ENCODE assay signal across 9 mouse cellular contexts in genomic region chr11:94243422-94244180, GRCm38 (mm10). TPM values are rescaled to one million over a fixed set of nuclear protein-coding genes. Genes with fewer than 3 reads are reported as not detected.
DNase-seq lines count a peak whose midpoint lies in the region; ATAC-seq lines count a peak whose summit lies in the region.
"Had no signal": no experiment of that assay in that cellular context is flagged by ENCODE, and none has a peak within 500 bp of the region (broad histone marks: within the 10 kb centered on the region; RNA-seq: fewer than 3 reads in every experiment).

No protein-coding gene starts in this region.

- DNase-seq in heart, postnatal 25 days (ENCODE audit: low spot score) = no peak
- DNase-seq in ZHBTc4 (ENCODE audit: low read depth, low spot score) = peak; percentile 58
- DNase-seq in hindbrain, embryonic 14.5 days (ENCODE audit: low spot score) = no peak
- no peak for DNase-seq in left cerebral cortex, postnatal 36 days (ENCODE audit: low spot score in 2 of 2)
- DNase-seq in left cerebral cortex, adult 8-10 months (ENCODE audit: low spot score in 2 of 2) = no peak
- DNase-seq in layer of hippocampus, adult 8-10 months (ENCODE audit: low spot score in 2 of 2) = no peak

- peaks cover 16% of the 10 kb centered on the region; the same call in 1 of the 2 replicates for H3K4me1 ChIP-seq in heart, embryonic 16.5 days (ENCODE audit: control insufficient read depth, insufficient read depth, low read length)
- H3K4me1 ChIP-seq in hindbrain, embryonic 14.5 days (replicated peaks; ENCODE audit: control insufficient read depth, insufficient read depth, low read length) = peaks cover 29% of the 10 kb centered on the region
- peaks cover 51% of the 10 kb centered on the region for H3K4me1 ChIP-seq in midbrain, embryonic 12.5 days

- peak; percentile 35; the same call in 1 of the 2 replicates for ATAC-seq in heart, embryonic 16.5 days (replicated peaks; ENCODE audit: extremely low read depth, insufficient read depth, low FRiP score)
- ATAC-seq in hindbrain, embryonic 14.5 days (ENCODE audit: low FRiP score) = no peak
- ATAC-seq in midbrain, embryonic 12.5 days (ENCODE audit: low FRiP score, low read depth) = no peak
- ATAC-seq: Patski had no signal

- H3K27ac ChIP-seq in heart, embryonic 16.5 days (ENCODE audit: low read length) = no peak overlapping the region; the same call in 1 of the 2 replicates
- H3K27ac ChIP-seq in hindbrain, embryonic 14.5 days = 0 out of 2 replicates have a peak overlapping the region, but pooled peaks have one; percentile 6
- H3K27ac ChIP-seq in midbrain, embryonic 12.5 days (replicated peaks) = peak overlapping the region; percentile 22; the same call in 1 of the 2 replicates

- H3K9ac ChIP-seq in heart, embryonic 16.5 days (ENCODE audit: low read length) = peak overlapping the region; percentile 55
- no peak overlapping the region for H3K9ac ChIP-seq in hindbrain, embryonic 14.5 days
- no peak overlapping the region for H3K9ac ChIP-seq in midbrain, embryonic 12.5 days (replicated peaks)

- no peaks in the 10 kb centered on the region for H3K27me3 ChIP-seq in heart, embryonic 16.5 days (ENCODE audit: control insufficient read depth, insufficient read depth, low read length)
- no peaks in the 10 kb centered on the region; the same call in 1 of the 2 replicates for H3K27me3 ChIP-seq in hindbrain, embryonic 14.5 days (ENCODE audit: control insufficient read depth, insufficient read depth, low read length)
- H3K27me3 ChIP-seq in midbrain, embryonic 12.5 days = peaks cover 32% of the 10 kb centered on the region

- peak overlapping the region; percentile 62 for H3K4me2 ChIP-seq in heart, embryonic 16.5 days (ENCODE audit: low read depth, low read length)
- H3K4me2 ChIP-seq in hindbrain, embryonic 14.5 days (replicated peaks) = peak overlapping the region; percentile 46
- peak overlapping the region; percentile 52 for H3K4me2 ChIP-seq in midbrain, embryonic 12.5 days (replicated peaks)

- intact Hi-C loops in heart, postnatal 25 days (cut with DNase I) = no loop called here
- intact Hi-C loops in left cerebral cortex, postnatal 36 days (cut with DNase I) = no loop called here

- H3K36me3 ChIP-seq in heart, embryonic 16.5 days (ENCODE audit: control insufficient read depth, insufficient read depth) = no peaks in the 10 kb centered on the region
- H3K36me3 ChIP-seq in hindbrain, embryonic 14.5 days (replicated peaks; ENCODE audit: control insufficient read depth, insufficient read depth) = no peaks in the 10 kb centered on the region
- H3K36me3 ChIP-seq in midbrain, embryonic 12.5 days = no peaks in the 10 kb centered on the region

- H3K9me3 ChIP-seq in heart, embryonic 16.5 days (replicated peaks; ENCODE audit: control insufficient read depth, low read length) = no peaks in the 10 kb centered on the region
- H3K9me3 ChIP-seq in hindbrain, embryonic 14.5 days (ENCODE audit: control insufficient read depth, low read length) = no peaks in the 10 kb centered on the region
- no peaks in the 10 kb centered on the region for H3K9me3 ChIP-seq in midbrain, embryonic 12.5 days

- 31% methylated on average over 15 of the region's 15 CpGs for WGBS in heart, embryonic 16.5 days
- 29% methylated on average over 15 of the region's 15 CpGs for WGBS in hindbrain, embryonic 14.5 days
- 32% methylated on average over 15 of the region's 15 CpGs for WGBS in midbrain, embryonic 12.5 days

- peak overlapping the region; percentile 39 for H3K4me3 ChIP-seq in heart, embryonic 16.5 days (ENCODE audit: low read length)
- no peak overlapping the region for H3K4me3 ChIP-seq in hindbrain, embryonic 14.5 days (replicated peaks; ENCODE audit: low read length)
- peak overlapping the region; percentile 22; the same call in 1 of the 2 replicates for H3K4me3 ChIP-seq in midbrain, embryonic 12.5 days

RNA-seq across cellular contexts. Expression of gene Wfikkn2, which starts 2.2 kb away (rescaled TPM):
- polyA plus RNA-seq in heart, embryonic 16.5 days (2015; fragmentation: Nextera tagmentation; extraction: Ambion mirVana) = 3.1 and 3.7 TPM in 2 replicates
- total RNA-seq in heart, postnatal 25 days (2021) = 1 to 10 TPM; 2.3 to 3.1 TPM
- polyA plus RNA-seq in hindbrain, embryonic 14.5 days (2014; fragmentation: Nextera tagmentation; extraction: Ambion mirVana) = 5.7 and 6.8 TPM in 2 replicates
- 3.8 and 4.5 TPM in 2 replicates for polyA plus RNA-seq in midbrain, embryonic 12.5 days (2016; fragmentation: Nextera tagmentation; extraction: Ambion mirVana)
- total RNA-seq in left cerebral cortex, postnatal 36 days (2021) = 1 to 10 TPM; 1.3 to 1.5 TPM
- 1 to 10 TPM; 2.1 to 3.0 (median 2.5) TPM for total RNA-seq in left cerebral cortex, adult 8-10 months (2022)
- total RNA-seq in layer of hippocampus, adult 8-10 months (2022) = 1 to 10 TPM; 1.3 to 2.4 (median 1.9) TPM

RNA-seq across cellular contexts. Expression of gene Tob1, which starts 32.3 kb away (rescaled TPM):
- 35.7 and 41.2 TPM in 2 replicates for polyA plus RNA-seq in heart, embryonic 16.5 days (2015; fragmentation: Nextera tagmentation; extraction: Ambion mirVana)
- 10 to 100 TPM; 57.2 to 60.6 TPM for total RNA-seq in heart, postnatal 25 days (2021)
- polyA plus RNA-seq in hindbrain, embryonic 14.5 days (2014; fragmentation: Nextera tagmentation; extraction: Ambion mirVana) = 34.3 and 34.6 TPM in 2 replicates
- 36.7 and 38.3 TPM in 2 replicates for polyA plus RNA-seq in midbrain, embryonic 12.5 days (2016; fragmentation: Nextera tagmentation; extraction: Ambion mirVana)
- total RNA-seq in left cerebral cortex, postnatal 36 days (2021) = 10 to 100 TPM; 37.5 to 51.4 TPM
- 10 to 100 TPM; 38.2 to 48.1 (median 42.3) TPM for total RNA-seq in left cerebral cortex, adult 8-10 months (2022)
- total RNA-seq in layer of hippocampus, adult 8-10 months (2022) = 10 to 100 TPM; 35.8 to 44.1 (median 39.9) TPM

RNA-seq across cellular contexts. Expression of gene Gm21885, which starts 38.1 kb away (rescaled TPM):
- polyA plus RNA-seq in heart, embryonic 16.5 days (2015; fragmentation: Nextera tagmentation; extraction: Ambion mirVana) = not detected in 2 replicates
- not detected for total RNA-seq in heart, postnatal 25 days (2021)
- polyA plus RNA-seq in hindbrain, embryonic 14.5 days (2014; fragmentation: Nextera tagmentation; extraction: Ambion mirVana) = 0.38 TPM in 1 of 2 replicates, not detected in the other
- 0.32 and 0.42 TPM in 2 replicates for polyA plus RNA-seq in midbrain, embryonic 12.5 days (2016; fragmentation: Nextera tagmentation; extraction: Ambion mirVana)
- not detected for total RNA-seq in left cerebral cortex, postnatal 36 days (2021)
- not detected for total RNA-seq in left cerebral cortex, adult 8-10 months (2022)
- not detected for total RNA-seq in layer of hippocampus, adult 8-10 months (2022)
- polyA plus RNA-seq: Patski had no signal
